Mouse (Mus musculus) myocyte (in vitro differentiated cells): Measurements from ENCODE around the gene Dmrt2. TPM values are rescaled to one million over a fixed set of nuclear protein-coding genes. Genes with fewer than 3 reads are reported as not detected.

Source experiments
- polyA plus RNA-seq: library from polyadenylated mRNA; unstranded; fragments of >200 nt; fragmentation: generic; extraction: Trizol; gene quantifications from one replicate; pipeline ENCODE4 v1.2.1, GENCODE M21; 2012; ENCODE audit warnings: missing spikeins

Dmrt2 gene
- polyA plus RNA-seq, 1 experiment: 1.8 TPM

Other genes with a start within 250 kb of the Dmrt2 start
- 0.13 TPM for gene Dmrt1, start 166.8 kb upstream of the Dmrt2 start, polyA plus RNA-seq
- 0.06 TPM for gene Dmrt3, start 62.1 kb upstream of the Dmrt2 start, polyA plus RNA-seq